Mouse (Mus musculus): ENCODE data around the gene Creld2. TPM values are rescaled to one million over a fixed set of nuclear protein-coding genes. Genes with fewer than 3 reads are reported as not detected.

Gene Creld2
- polyA plus RNA-seq, 1 experiment from 2014 or later = 53.8 TPM

DNA sequence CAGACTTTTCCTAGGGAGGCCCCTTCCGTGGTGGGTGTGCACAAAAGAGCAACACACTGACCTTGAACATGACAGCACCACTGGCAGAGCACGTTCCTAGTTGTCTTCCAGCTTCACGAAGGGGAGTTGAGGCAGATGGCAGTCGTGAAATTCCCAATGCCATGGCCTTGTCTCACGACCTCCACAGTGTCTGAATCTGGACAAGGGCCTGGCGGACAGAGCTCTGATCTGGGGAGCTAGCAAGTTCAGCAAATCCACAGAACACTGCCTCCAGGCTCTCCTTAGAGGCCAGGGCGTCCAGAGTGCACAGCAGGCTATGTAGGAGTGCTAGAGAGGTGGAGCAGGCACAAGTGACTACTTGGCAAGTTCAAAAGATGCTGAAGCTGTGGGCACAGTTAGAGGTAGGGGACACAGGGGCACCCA lies 47.5 kb downstream of the Creld2 start:
- no peaks in the 10 kb centered on the region for H3K9me3 ChIP-seq (ENCODE audit: control insufficient read depth, low read length)
- ATAC-seq (ENCODE audit: low FRiP score, low TSS enrichment) (no peak), DNase-seq (no peak)
- peaks cover 12% of the 10 kb centered on the region for H3K4me1 ChIP-seq (ENCODE audit: control insufficient read depth, insufficient read depth, low read length)
- H3K36me3 ChIP-seq (ENCODE audit: control insufficient read depth, insufficient read depth, low read length) = peaks cover 29% of the 10 kb centered on the region
- no peak overlapping the region for H3K9ac ChIP-seq (replicated peaks; ENCODE audit: low read length)
- H3K27ac ChIP-seq (replicated peaks; ENCODE audit: low read depth, low read length) = no peak overlapping the region
- H3K4me3 ChIP-seq (replicated peaks; ENCODE audit: low read depth, low read length) = no peak overlapping the region
- no peak overlapping the region for H3K4me2 ChIP-seq (ENCODE audit: low read length)
- WGBS = 64% methylated on average over 7 of the region's 7 CpGs
- H3K27me3 ChIP-seq (ENCODE audit: control insufficient read depth, insufficient read depth, low read length) = no peaks in the 10 kb centered on the region

DNA sequence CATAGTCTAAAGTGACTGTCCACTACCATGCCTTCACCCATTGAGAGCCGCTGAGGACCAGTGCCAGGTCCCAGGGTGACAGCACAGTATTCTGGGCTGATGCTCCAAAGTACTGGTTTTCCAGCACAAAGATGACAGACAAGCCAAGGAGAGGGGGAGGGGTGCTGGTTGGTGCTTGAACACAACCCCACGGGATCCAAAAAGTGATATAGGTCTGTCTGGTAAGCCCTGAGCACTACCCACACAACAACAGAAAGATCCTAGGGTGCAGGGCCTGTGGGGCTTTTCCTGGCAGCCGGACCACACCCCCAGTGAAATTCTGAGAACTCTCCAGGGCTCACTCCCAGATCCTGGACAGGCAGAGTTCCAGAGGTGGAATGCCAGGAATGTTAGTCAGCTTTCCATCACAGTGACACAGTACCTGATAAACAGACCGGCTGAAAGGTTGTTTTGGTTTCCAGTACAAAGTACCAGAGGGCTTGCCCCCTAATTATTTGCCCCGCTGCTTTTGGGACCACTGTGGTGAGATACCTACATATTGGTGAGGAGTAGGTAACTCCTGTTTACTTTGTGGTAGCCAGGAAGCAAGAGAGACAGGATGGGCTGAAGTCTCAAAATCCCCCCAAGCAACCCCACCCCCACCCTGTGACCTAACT lies 48.0 kb downstream of the Creld2 start:
- Histone ChIP-seq H3K27ac (replicated peaks; ENCODE audit: low read depth, low read length) (no peak overlapping the region), H3K4me1 (ENCODE audit: control insufficient read depth, insufficient read depth, low read length) (peaks cover 12% of the 10 kb centered on the region), H3K9ac (replicated peaks; ENCODE audit: low read length) (no peak overlapping the region), H3K4me2 (ENCODE audit: low read length) (no peak overlapping the region), H3K27me3 (ENCODE audit: control insufficient read depth, insufficient read depth, low read length) (no peaks in the 10 kb centered on the region), H3K36me3 (ENCODE audit: control insufficient read depth, insufficient read depth, low read length) (peaks cover 29% of the 10 kb centered on the region), H3K4me3 (replicated peaks; ENCODE audit: low read depth, low read length) (no peak overlapping the region), H3K9me3 (ENCODE audit: control insufficient read depth, low read length) (no peaks in the 10 kb centered on the region)
- DNase-seq (no peak), ATAC-seq (ENCODE audit: low FRiP score, low TSS enrichment) (no peak)
- 51% methylated on average over 5 of the region's 5 CpGs for WGBS

DNA sequence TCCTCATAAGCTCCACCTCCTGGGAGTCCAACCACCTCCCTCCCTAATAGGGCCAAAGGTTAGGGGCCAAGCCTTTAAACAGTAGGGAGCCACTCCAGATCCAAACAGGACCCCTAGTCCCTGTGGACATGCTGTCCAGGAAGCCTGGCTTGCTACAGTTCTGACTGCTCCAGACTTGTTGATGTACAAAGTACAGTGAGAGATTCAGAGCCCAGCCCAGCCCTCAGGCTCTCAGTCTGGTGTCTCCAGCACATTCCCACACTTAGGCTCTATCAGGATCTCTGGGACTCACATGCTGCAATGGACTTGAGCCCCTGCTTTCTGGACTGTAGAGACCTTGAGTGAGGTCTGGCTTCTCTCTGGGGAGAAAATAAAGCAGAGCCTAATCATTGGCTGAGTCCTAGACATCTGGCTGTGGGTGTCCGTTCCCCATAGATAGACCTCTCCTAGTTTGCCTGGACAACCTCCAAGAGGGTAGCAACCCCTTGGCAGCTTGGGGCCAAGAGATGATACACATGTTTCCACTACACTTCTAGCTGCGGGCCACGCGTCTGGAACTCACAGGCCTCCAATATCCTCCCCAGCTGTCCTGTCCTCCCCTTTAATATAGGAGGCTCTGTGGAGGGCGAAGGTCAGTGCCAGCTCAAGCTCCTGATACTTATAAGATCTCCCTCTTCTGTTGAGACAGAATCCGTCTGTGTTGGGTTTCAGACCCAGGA lies 48.7 kb downstream of the Creld2 start:
- WGBS = 93% methylated on average over 6 of the region's 6 CpGs
- H3K4me1 ChIP-seq (ENCODE audit: control insufficient read depth, insufficient read depth, low read length) = peaks cover 12% of the 10 kb centered on the region
- H3K36me3 ChIP-seq (ENCODE audit: control insufficient read depth, insufficient read depth, low read length) = peaks cover 29% of the 10 kb centered on the region
- no peak overlapping the region for H3K4me2 ChIP-seq (ENCODE audit: low read length)
- no peak overlapping the region for H3K27ac ChIP-seq (replicated peaks; ENCODE audit: low read depth, low read length)
- no peak overlapping the region for H3K9ac ChIP-seq (replicated peaks; ENCODE audit: low read length)
- no peak overlapping the region for H3K4me3 ChIP-seq (replicated peaks; ENCODE audit: low read depth, low read length)
- H3K27me3 ChIP-seq (ENCODE audit: control insufficient read depth, insufficient read depth, low read length) = no peaks in the 10 kb centered on the region
- DNase-seq = no peak
- no peaks in the 10 kb centered on the region for H3K9me3 ChIP-seq (ENCODE audit: control insufficient read depth, low read length)
- no peak for ATAC-seq (ENCODE audit: low FRiP score, low TSS enrichment)

GRCm38 (mm10) chr15:88870418-88871185 lies 51.2 kb downstream of the Creld2 start:
- 80% methylated on average over 5 of the region's 5 CpGs for WGBS
- Histone ChIP-seq H3K27me3 (ENCODE audit: control insufficient read depth, insufficient read depth, low read length) (no peaks in the 10 kb centered on the region), H3K9me3 (ENCODE audit: control insufficient read depth, low read length) (no peaks in the 10 kb centered on the region), H3K9ac (replicated peaks; ENCODE audit: low read length) (no peak overlapping the region), H3K27ac (replicated peaks; ENCODE audit: low read depth, low read length) (no peak overlapping the region), H3K4me3 (replicated peaks; ENCODE audit: low read depth, low read length) (no peak overlapping the region), H3K4me2 (ENCODE audit: low read length) (no peak overlapping the region), H3K4me1 (ENCODE audit: control insufficient read depth, insufficient read depth, low read length) (no peaks in the 10 kb centered on the region), H3K36me3 (ENCODE audit: control insufficient read depth, insufficient read depth, low read length) (peaks cover 15% of the 10 kb centered on the region)
- DNase-seq = no peak
- no peak for ATAC-seq (ENCODE audit: low FRiP score, low TSS enrichment)

DNA sequence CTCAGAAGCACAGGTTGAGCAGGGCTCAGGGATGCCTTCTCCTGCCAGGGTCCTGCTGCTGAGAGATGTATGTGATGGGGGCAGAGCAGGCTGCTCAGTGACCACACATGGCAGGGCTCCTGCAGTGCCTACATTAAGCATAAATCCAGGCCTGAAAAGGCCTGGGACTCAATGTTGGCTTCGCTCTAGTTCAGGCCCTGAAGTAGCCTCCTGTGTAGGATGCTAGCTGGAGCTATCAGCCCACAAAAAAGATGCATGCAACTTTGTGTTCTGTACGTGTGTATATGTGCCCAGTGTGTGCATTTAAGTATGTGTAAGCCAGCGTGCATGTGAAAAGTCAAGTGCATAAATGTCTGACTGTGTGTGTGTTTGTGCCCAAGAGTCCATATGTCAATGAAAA lies 54.6 kb downstream of the Creld2 start:
- no peaks in the 10 kb centered on the region for H3K4me1 ChIP-seq (ENCODE audit: control insufficient read depth, insufficient read depth, low read length)
- H3K9ac ChIP-seq (replicated peaks; ENCODE audit: low read length) = no peak overlapping the region
- no peak for DNase-seq
- H3K4me3 ChIP-seq (replicated peaks; ENCODE audit: low read depth, low read length) = no peak overlapping the region
- H3K27ac ChIP-seq (replicated peaks; ENCODE audit: low read depth, low read length) = no peak overlapping the region
- no peaks in the 10 kb centered on the region for H3K9me3 ChIP-seq (ENCODE audit: control insufficient read depth, low read length)
- no peak overlapping the region for H3K4me2 ChIP-seq (ENCODE audit: low read length)
- ATAC-seq (ENCODE audit: low FRiP score, low TSS enrichment) = no peak
- no peaks in the 10 kb centered on the region for H3K36me3 ChIP-seq (ENCODE audit: control insufficient read depth, insufficient read depth, low read length)
- H3K27me3 ChIP-seq (ENCODE audit: control insufficient read depth, insufficient read depth, low read length) = no peaks in the 10 kb centered on the region
- 85% methylated on average over 3 of the region's 3 CpGs for WGBS

DNA sequence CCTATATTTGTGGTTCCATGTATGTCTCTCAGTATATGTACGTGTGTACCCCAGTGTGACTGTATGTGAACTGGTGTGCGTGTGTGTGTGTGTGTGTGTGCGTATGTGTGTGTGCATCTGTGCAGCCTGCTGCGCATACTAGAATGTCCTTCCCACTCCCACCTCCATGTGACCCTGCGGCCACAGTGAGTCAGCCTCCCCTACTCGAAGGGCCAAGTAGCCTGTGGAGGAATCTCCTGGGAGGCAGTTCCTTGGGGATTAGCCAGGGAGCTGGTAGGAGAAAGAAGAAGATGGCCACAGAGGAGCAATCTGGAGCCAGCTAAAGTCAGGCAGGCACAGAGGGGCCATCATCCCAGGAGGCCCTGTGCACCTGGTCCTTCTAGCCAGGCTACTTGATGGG lies 55.0 kb downstream of the Creld2 start:
- no peak overlapping the region for H3K9ac ChIP-seq (replicated peaks; ENCODE audit: low read length)

GRCm38 (mm10) chr15:88875625-88876081 lies 56.2 kb downstream of the Creld2 start:
- no peak overlapping the region for H3K27ac ChIP-seq (replicated peaks; ENCODE audit: low read depth, low read length)
- H3K9me3 ChIP-seq (ENCODE audit: control insufficient read depth, low read length) = no peaks in the 10 kb centered on the region
- DNase-seq (no peak), ATAC-seq (ENCODE audit: low FRiP score, low TSS enrichment) (no peak)
- no peak overlapping the region for H3K4me2 ChIP-seq (ENCODE audit: low read length)
- H3K27me3 ChIP-seq (ENCODE audit: control insufficient read depth, insufficient read depth, low read length) = no peaks in the 10 kb centered on the region
- no peak overlapping the region for H3K4me3 ChIP-seq (replicated peaks; ENCODE audit: low read depth, low read length)
- 39% methylated on average over 10 of the region's 10 CpGs for WGBS
- H3K36me3 ChIP-seq (ENCODE audit: control insufficient read depth, insufficient read depth, low read length) = no peaks in the 10 kb centered on the region
- H3K9ac ChIP-seq (replicated peaks; ENCODE audit: low read length) = no peak overlapping the region
- no peaks in the 10 kb centered on the region for H3K4me1 ChIP-seq (ENCODE audit: control insufficient read depth, insufficient read depth, low read length)

More for the DNA sequence above, 55.0 kb downstream of the Creld2 start:
- WGBS = 86% methylated on average over 6 of the region's 6 CpGs
- Histone ChIP-seq H3K4me1 (ENCODE audit: control insufficient read depth, insufficient read depth, low read length) (no peaks in the 10 kb centered on the region), H3K27me3 (ENCODE audit: control insufficient read depth, insufficient read depth, low read length) (no peaks in the 10 kb centered on the region), H3K27ac (replicated peaks; ENCODE audit: low read depth, low read length) (no peak overlapping the region), H3K4me2 (ENCODE audit: low read length) (no peak overlapping the region), H3K4me3 (replicated peaks; ENCODE audit: low read depth, low read length) (no peak overlapping the region), H3K9me3 (ENCODE audit: control insufficient read depth, low read length) (no peaks in the 10 kb centered on the region), H3K36me3 (ENCODE audit: control insufficient read depth, insufficient read depth, low read length) (no peaks in the 10 kb centered on the region)
- no peak for ATAC-seq (ENCODE audit: low FRiP score, low TSS enrichment)
- DNase-seq = no peak

All from midbrain, embryonic 14.5 days (tissue).